Mouse (Mus musculus): ENCODE data around the gene Tedc1. TPM values are rescaled to one million over a fixed set of nuclear protein-coding genes. Genes with fewer than 3 reads are reported as not detected.
"Not testable (repeated sequence)": the region's sequence is repeated elsewhere in the genome, so short reads cannot be mapped to it uniquely, and the experiment has no call there.

The Tedc1 gene
- total and polyA plus RNA-seq, 3 experiments, result 0.66 to 3.6 (median 1.4) TPM

- no peak for DNase-seq
Observed at GRCm38 (mm10) chr12:113152991-113153525, 3.2 kb upstream of the Tedc1 start.

- DNase-seq, result no peak
Observed at GRCm38 (mm10) chr12:113153971-113154370, 2.2 kb upstream of the Tedc1 start.

DNA sequence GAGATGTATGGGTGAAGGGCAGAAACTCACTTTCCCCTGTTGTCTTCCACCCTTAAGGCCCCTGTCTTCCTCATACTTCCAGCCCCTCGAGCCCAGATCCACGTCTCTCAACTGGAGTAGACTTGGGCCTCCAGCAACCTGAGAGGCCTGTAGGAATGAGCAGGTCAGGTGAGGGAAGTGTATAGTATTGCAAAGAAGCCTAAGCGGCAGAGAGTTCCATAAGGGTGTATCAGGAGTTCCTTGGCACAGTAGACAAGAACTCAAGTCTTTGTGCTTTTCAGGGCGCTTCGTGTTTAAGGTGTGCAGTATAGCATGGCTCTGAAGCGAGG, 1.5 kb upstream of the Tedc1 start:
- no peak for DNase-seq

DNA sequence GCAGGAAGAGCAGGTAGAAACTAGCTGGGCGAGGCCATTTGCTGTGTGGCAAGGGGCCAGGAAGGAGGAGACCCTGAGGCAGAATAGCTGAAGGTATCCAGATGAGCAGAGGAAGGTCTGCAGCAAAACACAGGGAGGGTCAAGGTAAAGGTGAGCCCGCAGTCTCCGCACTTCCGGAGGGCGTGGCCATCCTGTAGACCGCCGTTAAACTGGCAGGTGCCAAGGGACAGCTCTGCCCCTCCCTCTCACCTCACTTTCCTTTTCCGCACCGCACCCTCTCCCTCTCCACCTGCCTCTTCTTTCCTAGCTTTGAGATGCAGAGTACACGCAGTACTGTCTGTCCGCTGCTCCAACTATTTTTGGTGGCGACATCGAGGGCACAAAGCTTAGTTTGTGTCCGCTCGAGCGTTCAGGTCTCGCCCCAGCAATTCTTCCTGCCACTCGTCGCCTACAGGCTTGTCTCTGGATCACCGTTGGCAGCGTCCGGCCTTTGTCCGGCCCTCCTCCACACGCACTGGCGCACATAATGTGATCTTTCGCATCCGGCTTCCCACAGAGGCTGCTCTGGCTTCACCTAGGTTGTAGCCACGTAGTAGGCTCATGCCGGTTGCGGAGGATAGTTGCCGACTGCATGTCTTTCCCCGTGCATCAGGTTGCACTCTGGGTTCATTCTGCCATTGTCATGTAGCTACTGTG, 997 bp upstream of the Tedc1 start:
- peak; percentile 73 for DNase-seq

DNA sequence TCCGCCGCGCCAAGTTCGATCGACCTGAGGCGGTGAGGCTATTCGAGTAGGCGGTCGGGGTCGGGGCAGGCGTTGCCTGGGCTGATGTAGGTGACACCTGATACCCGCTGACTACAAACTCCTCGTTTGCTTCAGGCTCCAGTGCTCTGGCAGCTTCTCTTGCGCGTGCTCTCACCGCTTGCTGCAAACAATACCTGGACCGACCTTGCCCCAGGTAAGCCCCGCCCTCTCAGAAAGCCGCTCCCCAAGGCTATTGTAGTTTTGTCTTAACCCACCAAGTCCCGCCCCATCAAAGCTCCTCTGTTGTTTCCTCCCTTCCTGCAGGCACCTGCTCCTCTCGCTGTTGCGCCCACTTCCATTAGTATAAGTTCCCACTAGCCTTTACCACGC, 314 bp downstream of the Tedc1 start:
- DNase-seq, result no peak

- no peak for DNase-seq
Observed at GRCm38 (mm10) chr12:113157002-113157401, 781 bp downstream of the Tedc1 start.

DNA sequence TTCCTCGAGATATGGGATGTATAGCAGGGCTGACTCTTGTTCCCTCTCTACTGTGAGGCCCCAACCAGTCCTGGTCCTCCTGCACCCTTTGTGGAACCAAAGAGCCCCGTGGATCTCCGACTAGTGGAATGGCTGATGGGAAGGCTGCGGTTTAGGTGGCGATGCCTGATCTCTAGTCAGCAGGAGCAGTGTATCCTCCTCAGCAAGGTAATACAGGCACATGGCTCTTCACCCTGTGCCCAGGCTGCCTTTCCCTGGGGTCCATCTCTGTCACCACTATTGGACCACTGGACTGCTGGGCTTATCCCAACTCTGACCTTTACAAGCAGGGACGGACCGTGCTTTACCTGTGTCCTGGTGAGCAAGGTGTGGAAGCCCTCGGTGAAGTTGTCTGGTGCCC, 1.3 kb downstream of the Tedc1 start:
- no peak for DNase-seq

- DNase-seq, result no peak
Observed at GRCm38 (mm10) chr12:113157971-113158370, 1.8 kb downstream of the Tedc1 start.

- no peak for DNase-seq
Observed at GRCm38 (mm10) chr12:113163561-113164006, 7.4 kb downstream of the Tedc1 start.

GRCm38 (mm10) chr12:113168031-113168536, 11.9 kb downstream of the Tedc1 start:
- no peak for DNase-seq

- DNase-seq, result no peak
Observed at GRCm38 (mm10) chr12:113176960-113177725, 20.9 kb downstream of the Tedc1 start.

- DNase-seq, result peak; percentile 76
Observed at GRCm38 (mm10) chr12:113181020-113181419, 24.8 kb downstream of the Tedc1 start.

GRCm38 (mm10) chr12:113184945-113185344, 28.7 kb downstream of the Tedc1 start:
- DNase-seq, result no peak

DNA sequence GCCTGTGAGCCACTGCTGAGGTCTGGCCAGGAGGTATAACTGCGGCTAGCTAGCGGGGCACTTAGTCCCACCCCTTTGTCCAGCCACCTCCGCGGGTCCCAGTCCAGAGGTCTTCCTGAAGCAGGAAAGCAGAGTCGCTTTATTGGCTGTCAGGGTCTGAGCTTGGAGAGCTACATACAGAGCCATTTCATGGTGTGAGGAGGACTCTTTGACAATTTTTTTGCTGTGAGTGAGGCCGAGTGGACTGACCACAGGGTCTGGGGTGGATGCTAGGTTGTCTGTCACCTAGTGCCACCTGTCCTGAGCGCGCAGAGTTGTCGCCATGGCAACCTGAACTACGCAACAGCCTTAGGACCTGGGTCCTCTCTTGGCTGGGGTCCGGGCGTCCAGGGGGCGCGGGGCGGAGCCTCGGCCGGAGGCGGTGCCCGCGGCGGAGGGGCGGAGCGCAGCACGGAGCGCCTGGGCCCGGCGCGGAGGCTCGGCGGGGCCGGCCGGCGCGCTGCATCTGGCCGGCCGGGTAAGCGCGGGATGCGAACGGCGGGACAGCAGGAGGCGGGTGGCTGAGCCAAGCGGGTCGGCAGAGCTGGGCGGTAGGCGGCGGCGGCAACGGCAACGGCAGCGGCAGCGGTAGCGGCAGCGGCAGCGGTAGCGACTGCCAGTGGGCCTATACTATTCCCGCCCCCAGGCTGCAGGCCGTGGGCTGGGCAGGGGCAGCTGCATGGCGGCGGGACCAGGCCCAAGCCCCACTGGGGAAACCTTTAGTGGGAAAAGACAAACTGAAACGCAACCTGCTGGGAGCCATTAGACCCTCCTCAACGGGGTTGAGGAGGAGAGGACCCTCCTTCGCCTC, 29.4 kb downstream of the Tedc1 start, which contains the start of gene Tmem121:
Gene Tmem121, plus strand, starts transcription at position 489 of the 850 bp plus-strand sequence.
- peak; percentile 60 for DNase-seq

- no peak for DNase-seq
Observed at GRCm38 (mm10) chr12:113186326-113187010, 30.2 kb downstream of the Tedc1 start.

- DNase-seq, result no peak
Observed at GRCm38 (mm10) chr12:113187011-113187375, 30.8 kb downstream of the Tedc1 start.

DNA sequence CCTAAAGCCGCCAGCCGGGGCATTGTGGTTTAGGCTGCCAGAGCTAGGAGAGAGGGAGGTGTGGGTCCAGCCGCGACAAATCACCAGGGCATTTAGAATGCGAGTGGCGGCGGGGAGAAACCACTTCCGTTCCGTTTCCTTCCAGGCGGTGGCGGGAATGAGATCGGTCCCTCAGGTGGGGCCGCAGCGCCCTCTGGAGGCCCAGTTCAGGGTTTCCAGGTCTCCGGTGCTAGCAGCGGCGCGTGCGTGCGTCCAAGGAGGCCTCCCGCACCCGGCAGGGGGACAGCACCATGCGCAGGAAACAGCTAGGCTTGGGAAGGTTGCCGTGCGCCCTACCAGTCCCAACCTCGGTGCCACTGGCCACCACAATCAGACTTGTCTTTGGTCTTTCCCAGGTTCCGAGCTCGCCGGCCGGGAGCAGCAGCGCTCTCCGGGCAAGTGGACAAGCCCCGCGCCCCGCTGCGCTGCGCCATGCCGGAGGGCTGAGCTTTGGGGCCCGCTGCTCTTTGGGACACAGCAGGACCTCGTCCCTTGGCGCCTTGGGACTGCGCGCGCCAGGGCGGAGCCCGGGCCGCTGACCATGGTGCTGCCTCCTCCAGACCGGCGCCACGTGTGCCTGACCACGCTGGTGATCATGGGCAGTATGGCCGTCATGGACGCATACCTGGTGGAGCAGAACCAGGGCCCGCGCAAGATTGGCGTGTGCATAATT, 31.5 kb downstream of the Tedc1 start:
- DNase-seq, result peak; percentile 86

DNA sequence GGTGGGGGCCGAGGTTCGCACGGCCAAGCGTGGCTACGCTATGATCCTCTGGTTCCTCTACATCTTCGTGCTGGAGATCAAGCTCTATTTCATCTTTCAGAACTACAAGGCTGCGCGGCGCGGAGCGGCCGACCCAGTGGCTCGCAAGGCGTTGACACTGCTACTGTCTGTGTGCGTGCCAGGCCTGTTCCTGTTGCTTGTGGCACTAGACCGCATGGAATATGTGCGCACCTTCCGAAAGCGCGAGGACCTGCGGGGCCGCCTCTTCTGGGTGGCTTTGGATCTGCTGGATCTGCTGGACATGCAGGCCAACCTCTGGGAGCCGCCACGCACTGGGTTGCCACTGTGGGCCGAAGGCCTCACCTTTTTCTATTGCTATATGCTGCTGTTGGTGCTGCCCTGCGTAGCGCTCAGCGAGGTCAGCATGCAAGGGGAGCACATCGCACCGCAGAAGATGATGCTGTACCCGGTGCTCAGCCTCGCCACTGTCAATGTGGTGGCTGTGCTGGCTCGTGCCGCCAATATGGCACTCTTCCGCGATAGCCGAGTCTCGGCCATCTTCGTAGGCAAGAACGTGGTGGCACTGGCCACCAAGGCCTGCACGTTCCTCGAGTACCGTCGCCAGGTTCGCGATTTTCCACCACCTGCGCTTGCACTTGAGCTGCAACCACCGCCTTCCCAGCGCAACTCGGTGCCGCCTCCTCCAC, 32.3 kb downstream of the Tedc1 start:
- no peak for DNase-seq

GRCm38 (mm10) chr12:113193423-113193822, 37.2 kb downstream of the Tedc1 start:
- DNase-seq, result no peak

DNA sequence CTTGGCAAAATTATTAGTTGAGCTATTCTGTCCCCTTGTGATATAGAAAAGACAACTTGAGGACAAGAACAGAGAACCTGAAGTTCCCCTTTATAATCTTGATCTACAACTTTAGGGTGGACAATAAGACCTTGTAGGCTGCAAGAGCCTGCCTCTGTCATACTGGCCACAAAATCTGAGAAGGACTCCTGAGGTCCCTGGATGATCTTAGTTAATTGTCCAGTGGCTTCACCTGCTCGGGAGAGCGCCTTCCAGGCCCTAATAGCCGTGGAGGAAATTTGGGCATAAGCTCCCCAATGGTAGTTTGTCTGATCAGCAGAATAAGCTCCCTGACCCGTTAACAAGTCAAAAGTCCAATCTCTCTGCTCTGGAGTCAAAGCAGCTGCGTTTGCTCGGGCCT, 42.9 kb downstream of the Tedc1 start:
- DNase-seq, result not testable (repeated sequence)

Data from adrenal gland, adult 2 months (tissue).